Mouse (Mus musculus): ENCODE measurements around the gene Axin2. TPM values are rescaled to one million over a fixed set of nuclear protein-coding genes. Genes with fewer than 3 reads are reported as not detected.
"Not testable (repeated sequence)": the region's sequence is repeated elsewhere in the genome, so short reads cannot be mapped to it uniquely, and the experiment has no call there.

Axin2 gene
- polyA plus RNA-seq (2015; fragmentation: Nextera tagmentation; extraction: Ambion mirVana), result 0.47 and 0.63 TPM in 2 replicates

GRCm38 (mm10) chr11:108920158-108920635, at the start of gene Axin2:
Axin2 (plus strand) TSS chr11:108920349.
- Histone ChIP-seq H3K4me3 (ENCODE audit: low read depth, low read length) (peak within 1 kb of the TSS; percentile 71), H3K4me2 (ENCODE audit: low read depth, low read length) (peak within 1 kb of the TSS; percentile 87), H3K9ac (replicated peaks) (peak within 1 kb of the TSS; percentile 82), H3K4me1 (ENCODE audit: insufficient read depth) (peaks cover 14% of the 10 kb centered on the region), H3K27ac (ENCODE audit: low read depth) (peak within 1 kb of the TSS; percentile 98), H3K9me3 (ENCODE audit: low read length) (no peaks in the 10 kb centered on the region), H3K36me3 (replicated peaks; ENCODE audit: insufficient read depth, low read length) (no peaks in the 10 kb centered on the region), H3K27me3 (ENCODE audit: insufficient read depth, low read length) (peaks cover 37% of the 10 kb centered on the region)
- WGBS (ENCODE audit: insufficient replicate concordance), result 1% methylated on average over 51 of the region's 53 CpGs
- DNase-seq (peak; percentile 87), ATAC-seq (peak; percentile 95)
- TF ChIP-seq CTCF (IDR thresholded peaks at IDR 0.05; ENCODE audit: low read depth) (peak; percentile 20; the same call in 1 of the 2 replicates), EP300 (IDR thresholded peaks at IDR 0.05; ENCODE audit: low read depth) (peak; percentile 37; the same call in 1 of the 2 replicates)

GRCm38 (mm10) chr11:108871284-108871683, 48.9 kb upstream of the Axin2 start:
- not testable (repeated sequence) for H3K36me3 ChIP-seq (replicated peaks; ENCODE audit: insufficient read depth, low read length); H3K9ac ChIP-seq (replicated peaks); H3K4me3 ChIP-seq (ENCODE audit: low read depth, low read length); ATAC-seq; H3K4me1 ChIP-seq (ENCODE audit: insufficient read depth); H3K27me3 ChIP-seq (ENCODE audit: insufficient read depth, low read length); H3K4me2 ChIP-seq (ENCODE audit: low read depth, low read length); H3K9me3 ChIP-seq (ENCODE audit: low read length); H3K27ac ChIP-seq (ENCODE audit: low read depth); DNase-seq
- WGBS (ENCODE audit: insufficient replicate concordance), result 79% methylated on average over 1 of the region's 1 CpGs

GRCm38 (mm10) chr11:108871748-108872147, 48.4 kb upstream of the Axin2 start:
- Histone ChIP-seq H3K9ac (replicated peaks) (no peak overlapping the region), H3K36me3 (replicated peaks; ENCODE audit: insufficient read depth, low read length) (no peaks in the 10 kb centered on the region), H3K4me3 (ENCODE audit: low read depth, low read length) (no peak overlapping the region), H3K27me3 (ENCODE audit: insufficient read depth, low read length) (no peaks in the 10 kb centered on the region), H3K9me3 (ENCODE audit: low read length) (no peaks in the 10 kb centered on the region), H3K4me1 (ENCODE audit: insufficient read depth) (peaks cover under 1% of the 10 kb centered on the region; the same call in 1 of the 2 replicates), H3K27ac (ENCODE audit: low read depth) (no peak overlapping the region), H3K4me2 (ENCODE audit: low read depth, low read length) (no peak overlapping the region)
- no peak for DNase-seq
- no peak for TF ChIP-seq EP300 (IDR thresholded peaks at IDR 0.05; ENCODE audit: low read depth)
- no peak for TF ChIP-seq CTCF (IDR thresholded peaks at IDR 0.05; ENCODE audit: low read depth)
- ATAC-seq, result no peak
- WGBS (ENCODE audit: insufficient replicate concordance), result 76% methylated on average over 3 of the region's 3 CpGs

GRCm38 (mm10) chr11:108876633-108877205, 43.4 kb upstream of the Axin2 start:
- Histone ChIP-seq H3K4me3 (ENCODE audit: low read depth, low read length) (no peak overlapping the region), H3K27ac (ENCODE audit: low read depth) (no peak overlapping the region), H3K9me3 (ENCODE audit: low read length) (no peaks in the 10 kb centered on the region), H3K9ac (replicated peaks) (no peak overlapping the region), H3K36me3 (replicated peaks; ENCODE audit: insufficient read depth, low read length) (no peaks in the 10 kb centered on the region), H3K27me3 (ENCODE audit: insufficient read depth, low read length) (no peaks in the 10 kb centered on the region), H3K4me1 (ENCODE audit: insufficient read depth) (peaks cover 4% of the 10 kb centered on the region; the same call in 1 of the 2 replicates), H3K4me2 (ENCODE audit: low read depth, low read length) (no peak overlapping the region)
- WGBS (ENCODE audit: insufficient replicate concordance), result 64% methylated on average over 7 of the region's 7 CpGs
- DNase-seq (no peak), ATAC-seq (no peak)
- no peak for TF ChIP-seq CTCF (IDR thresholded peaks at IDR 0.05; ENCODE audit: low read depth)
- no peak for TF ChIP-seq EP300 (IDR thresholded peaks at IDR 0.05; ENCODE audit: low read depth)

GRCm38 (mm10) chr11:108877520-108877919, 42.6 kb upstream of the Axin2 start:
- no peak for DNase-seq
- H3K4me2 ChIP-seq (ENCODE audit: low read depth, low read length), result no peak overlapping the region
- H3K9ac ChIP-seq (replicated peaks), result no peak overlapping the region
- no peak overlapping the region for H3K4me3 ChIP-seq (ENCODE audit: low read depth, low read length)
- no peaks in the 10 kb centered on the region for H3K9me3 ChIP-seq (ENCODE audit: low read length)
- no peak overlapping the region for H3K27ac ChIP-seq (ENCODE audit: low read depth)
- TF ChIP-seq EP300 (IDR thresholded peaks at IDR 0.05; ENCODE audit: low read depth) (no peak), CTCF (IDR thresholded peaks at IDR 0.05; ENCODE audit: low read depth) (no peak)
- ATAC-seq, result no peak
- no peaks in the 10 kb centered on the region for H3K27me3 ChIP-seq (ENCODE audit: insufficient read depth, low read length)
- H3K4me1 ChIP-seq (ENCODE audit: insufficient read depth), result peaks cover 4% of the 10 kb centered on the region; the same call in 1 of the 2 replicates
- WGBS (ENCODE audit: insufficient replicate concordance), result 68% methylated on average over 5 of the region's 5 CpGs
- no peaks in the 10 kb centered on the region for H3K36me3 ChIP-seq (replicated peaks; ENCODE audit: insufficient read depth, low read length)

- Histone ChIP-seq H3K4me2 (ENCODE audit: low read depth, low read length) (no peak overlapping the region), H3K9me3 (ENCODE audit: low read length) (no peaks in the 10 kb centered on the region), H3K27ac (ENCODE audit: low read depth) (no peak overlapping the region), H3K9ac (replicated peaks) (no peak overlapping the region), H3K4me1 (ENCODE audit: insufficient read depth) (peaks cover 4% of the 10 kb centered on the region; the same call in 1 of the 2 replicates), H3K4me3 (ENCODE audit: low read depth, low read length) (no peak overlapping the region), H3K36me3 (replicated peaks; ENCODE audit: insufficient read depth, low read length) (no peaks in the 10 kb centered on the region), H3K27me3 (ENCODE audit: insufficient read depth, low read length) (no peaks in the 10 kb centered on the region)
- no peak for TF ChIP-seq CTCF (IDR thresholded peaks at IDR 0.05; ENCODE audit: low read depth)
- TF ChIP-seq EP300 (IDR thresholded peaks at IDR 0.05; ENCODE audit: low read depth), result no peak
- 56% methylated on average over 4 of the region's 4 CpGs for whole genome bisulfite sequencing (ENCODE audit: insufficient replicate concordance)
- DNase-seq (no peak), ATAC-seq (no peak)
Observed at GRCm38 (mm10) chr11:108880546-108880945, 39.6 kb upstream of the Axin2 start.

Measured in liver, postnatal 0 days (tissue).